Mouse (Mus musculus) bone marrow, adult 2 months (tissue): ENCODE results near the gene Agbl2.

ENCODE experiments used
- CTCF ChIP-seq: fragments of 200-500 bp; IDR thresholded peaks from 2 replicates; pipeline ENCODE4 v1.5.1; 2011; ENCODE audit warnings: low read length, control low read depth; ENCODE audit not compliant: control insufficient read depth, insufficient read depth
- POLR2A ChIP-seq: fragments of 200-500 bp; IDR thresholded peaks from 2 replicates; pipeline ENCODE4 v1.6.1; 2011; ENCODE audit warnings: low read depth, mild to moderate bottlenecking, control low read depth, low read length, borderline replicate concordance; ENCODE audit not compliant: control insufficient read depth

GRCm38 (mm10) chr2:90833502-90833901 is 51.0 kb downstream of the Agbl2 start:
- TF ChIP-seq CTCF = no peak
- TF ChIP-seq POLR2A = no peak
